Mouse (Mus musculus): ENCODE results near the gene Gm10217.

The Gm10217 gene

DNA sequence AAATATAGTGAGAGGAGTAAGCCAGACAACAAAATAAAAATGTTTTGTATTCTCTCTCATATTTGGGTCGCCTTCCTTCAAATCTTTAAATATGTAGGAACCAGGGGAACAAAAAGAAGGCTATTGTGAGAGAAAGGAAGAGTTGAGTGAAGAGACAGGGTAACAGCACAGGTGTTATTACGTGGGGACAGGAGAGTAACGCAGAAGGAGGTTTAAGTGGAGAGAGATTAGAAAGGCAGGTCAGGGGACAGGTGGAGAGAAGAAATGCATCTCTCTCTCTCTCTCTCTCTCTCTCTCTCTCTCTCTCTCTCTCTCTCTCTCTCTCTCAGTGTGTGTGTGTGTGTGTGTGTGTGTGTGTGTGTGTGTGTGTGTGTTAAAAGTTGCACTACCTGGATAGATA lies at the start of gene Gm10217:
TSS of gene Gm10217 (plus strand) at position 301 of the 400 bp plus-strand sequence.
- DNase-seq = no peak

DNA sequence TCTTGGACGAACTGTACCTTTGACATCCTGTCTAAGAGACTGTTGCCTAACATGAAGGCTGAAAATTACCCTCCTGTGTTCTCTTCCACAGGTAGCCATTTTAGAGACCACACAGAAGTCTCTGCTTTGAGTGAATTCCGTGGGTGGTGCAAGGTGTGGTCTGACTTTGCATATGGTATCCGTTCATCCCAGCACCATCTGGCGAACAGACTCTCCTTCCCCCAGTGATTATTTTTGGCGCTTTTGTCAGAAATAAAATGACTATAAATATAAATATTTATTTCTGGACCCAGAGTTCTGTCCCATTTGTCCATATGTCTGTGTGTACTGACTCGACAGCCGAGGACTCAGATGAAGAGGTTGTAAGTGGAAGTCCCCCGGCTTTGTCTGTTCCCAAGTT lies 39.3 kb upstream of the Gm10217 start:
- DNase-seq = no peak

GRCm38 (mm10) chr8:9840257-9840656 lies 23.8 kb upstream of the Gm10217 start:
- no peak for DNase-seq

DNA sequence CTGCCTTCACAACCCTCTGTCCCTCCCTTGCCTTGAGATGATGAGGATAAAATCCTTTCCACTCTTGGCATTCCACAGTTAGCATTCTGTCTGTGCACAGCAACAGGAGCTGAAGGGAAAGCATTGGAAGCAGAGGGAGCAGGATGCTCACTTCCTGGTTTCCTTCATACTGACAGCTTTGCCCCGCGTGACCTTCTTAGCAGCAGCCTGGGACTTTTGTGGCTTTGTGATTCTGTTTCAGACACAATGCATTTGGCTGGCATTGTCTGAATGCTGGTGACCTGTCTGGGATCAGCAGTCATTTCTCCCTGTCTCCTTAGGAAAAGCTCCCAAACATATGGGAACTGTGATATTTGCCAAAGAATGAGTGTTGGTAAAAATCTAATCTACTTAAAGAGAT lies 4.8 kb upstream of the Gm10217 start:
- DNase-seq = peak; percentile 14

DNA sequence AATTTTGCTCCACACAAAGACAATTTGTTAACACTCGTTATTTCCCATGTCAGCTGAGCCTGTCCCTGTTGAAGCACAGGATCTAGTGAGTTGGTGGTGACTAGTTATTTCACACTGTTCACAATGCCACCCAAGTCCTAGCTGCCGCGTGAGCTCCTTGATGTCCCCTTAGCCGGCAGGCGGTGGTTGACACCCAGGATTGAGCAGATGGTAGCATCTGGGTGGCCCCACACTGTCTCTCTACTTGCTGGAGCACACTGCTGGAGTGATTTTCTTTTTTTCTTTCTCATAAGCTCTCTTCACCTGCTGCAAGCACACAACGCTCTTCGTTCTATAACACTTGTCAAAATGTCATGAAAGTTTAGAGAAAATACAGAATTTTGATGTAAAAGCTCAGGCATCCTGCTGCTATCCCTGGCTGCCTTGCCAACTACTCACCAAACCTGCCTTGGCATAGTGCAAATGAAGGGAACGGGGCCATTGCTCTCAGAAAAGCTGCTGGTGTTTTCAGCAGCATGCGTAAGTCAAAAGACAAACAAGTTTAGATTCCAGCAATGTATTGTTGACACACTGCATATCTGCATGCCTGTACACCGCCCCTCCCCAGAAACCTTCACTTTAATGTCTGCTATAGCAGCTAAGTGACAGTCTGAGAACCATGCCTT lies 3.4 kb upstream of the Gm10217 start:
- peak; percentile 7 for DNase-seq

GRCm38 (mm10) chr8:9865150-9865549 lies 1.1 kb downstream of the Gm10217 start:
- DNase-seq = no peak

DNA sequence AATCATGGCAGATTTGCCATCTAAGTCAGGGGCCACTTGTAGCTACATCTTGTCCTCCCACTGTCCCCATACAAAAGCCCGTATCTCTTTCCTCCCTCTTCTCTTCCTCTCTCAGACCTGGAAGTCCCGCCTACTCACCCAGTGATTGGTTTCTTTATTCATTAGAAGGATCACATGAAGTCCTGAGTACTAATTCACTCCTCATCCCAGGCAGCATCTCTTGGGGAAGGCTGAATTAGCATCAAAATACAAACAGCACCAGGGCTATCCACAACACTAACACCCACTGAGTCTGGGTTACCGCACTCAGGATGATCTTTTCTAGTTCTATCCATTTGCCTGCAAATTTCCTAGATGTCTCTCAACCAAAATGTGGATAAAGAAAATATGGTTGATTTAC lies 4.0 kb downstream of the Gm10217 start:
- no peak for DNase-seq

DNA sequence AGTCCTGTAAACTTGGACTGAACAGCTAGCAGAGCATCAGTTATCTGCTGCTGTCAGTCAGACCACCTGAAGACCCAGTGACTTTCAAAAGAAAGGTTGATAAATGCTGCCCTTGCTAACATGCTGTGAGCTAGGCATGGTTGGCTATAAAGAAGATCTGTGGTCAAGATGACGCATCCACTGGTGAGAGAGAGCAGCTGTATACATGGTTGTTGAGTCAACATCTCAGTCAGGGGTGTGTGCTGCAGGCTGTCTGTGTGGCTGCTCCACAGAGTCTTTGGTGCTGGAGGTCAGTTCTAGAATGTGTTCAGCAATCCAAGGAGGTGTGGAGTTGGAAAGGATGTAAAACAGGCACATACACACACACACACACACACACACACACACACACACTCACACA lies 12.2 kb downstream of the Gm10217 start:
- no peak for DNase-seq

DNA sequence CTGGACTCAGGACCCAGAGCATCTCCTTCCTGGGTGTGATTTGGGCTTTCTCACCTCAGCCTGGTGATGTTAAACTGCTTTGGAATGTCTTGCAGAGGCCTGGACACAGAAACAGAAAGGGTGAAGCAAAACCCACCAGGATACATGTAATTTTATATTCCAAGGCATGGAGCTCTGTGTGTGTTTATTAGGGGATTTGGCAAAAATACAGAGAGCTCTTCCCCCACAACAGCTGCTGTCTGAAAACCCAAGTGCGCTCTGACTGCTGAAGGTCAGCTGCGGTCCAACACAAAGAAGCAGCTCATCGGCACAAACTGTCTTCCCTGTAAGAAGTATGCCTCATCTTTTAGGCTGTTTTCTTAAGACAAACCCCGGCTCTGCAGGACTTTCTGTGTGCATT lies 15.9 kb downstream of the Gm10217 start:
- no peak for DNase-seq

- no peak for DNase-seq
Observed at GRCm38 (mm10) chr8:9886714-9887113, 22.7 kb downstream of the Gm10217 start.

GRCm38 (mm10) chr8:9899199-9899598 lies 35.1 kb downstream of the Gm10217 start:
- no peak for DNase-seq

DNA sequence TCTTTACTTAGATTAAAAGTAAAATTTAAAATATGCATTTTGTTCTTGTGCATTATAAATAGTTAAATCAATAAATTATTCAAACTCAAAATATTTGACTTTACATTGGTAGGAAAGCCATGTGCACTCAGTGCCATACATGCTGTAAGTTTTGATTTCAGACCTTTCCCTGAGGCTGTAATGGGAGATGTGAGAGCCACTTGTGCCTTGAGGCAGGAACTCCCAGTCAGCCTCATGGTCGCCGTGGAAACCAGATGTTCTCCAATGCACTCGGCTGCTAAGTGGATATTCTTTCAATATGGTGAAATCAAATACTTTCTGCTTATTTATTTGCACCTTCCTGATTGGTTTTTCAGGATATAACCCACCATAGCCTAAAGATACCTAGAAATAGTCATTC lies 35.6 kb downstream of the Gm10217 start:
- DNase-seq = peak; percentile 5

Data from retina, postnatal 1 day (tissue).